In genomic region chr5:37976943-37977434, GRCm38 (mm10) we compare ENCODE assay signal across 18 mouse cellular contexts.
DNase-seq lines count a peak whose midpoint lies in the region; ATAC-seq lines count a peak whose summit lies in the region.
"Had no signal": no experiment of that assay in that cellular context is flagged by ENCODE, and none has a peak within 500 bp of the region (broad histone marks: within the 10 kb centered on the region; RNA-seq: fewer than 3 reads in every experiment).

No protein-coding gene starts in this region.

- peaks cover 15% of the 10 kb centered on the region for H3K4me1 ChIP-seq in heart, embryonic 12.5 days (replicated peaks)
- H3K4me1 ChIP-seq in heart, embryonic 10.5 days = peaks cover 22% of the 10 kb centered on the region
- no peaks in the 10 kb centered on the region; a peak in 1 of 4 replicates for H3K4me1 ChIP-seq in heart, embryonic 14.5 days (ENCODE audit: control insufficient read depth in 2 of 2, insufficient read depth in 2 of 2, low read length in 2 of 2)
- no peaks in the 10 kb centered on the region for H3K4me1 ChIP-seq in heart, embryonic 16.5 days (ENCODE audit: control insufficient read depth, insufficient read depth, low read length)
- H3K4me1 ChIP-seq in forebrain, embryonic 13.5 days = no peaks in the 10 kb centered on the region

- H3K36me3 ChIP-seq in heart, embryonic 12.5 days = no peaks in the 10 kb centered on the region
- no peaks in the 10 kb centered on the region for H3K36me3 ChIP-seq in heart, embryonic 10.5 days
- H3K36me3 ChIP-seq in heart, embryonic 14.5 days (ENCODE audit: control insufficient read depth, insufficient read depth, low read length) = no peaks in the 10 kb centered on the region
- H3K36me3 ChIP-seq in heart, embryonic 16.5 days (ENCODE audit: control insufficient read depth, insufficient read depth) = no peaks in the 10 kb centered on the region
- no peaks in the 10 kb centered on the region for H3K36me3 ChIP-seq in forebrain, embryonic 13.5 days (ENCODE audit: poor library complexity, severe bottlenecking)
- H3K36me3 ChIP-seq: embryonic facial prominence, embryonic 10.5 days; embryonic facial prominence, embryonic 12.5 days had no signal

- H3K27me3 ChIP-seq in heart, embryonic 12.5 days (replicated peaks) = no peaks in the 10 kb centered on the region
- H3K27me3 ChIP-seq in heart, embryonic 10.5 days (ENCODE audit: insufficient read depth, poor library complexity, severe bottlenecking) = no peaks in the 10 kb centered on the region
- no peaks in the 10 kb centered on the region for H3K27me3 ChIP-seq in heart, embryonic 14.5 days (ENCODE audit: control insufficient read depth, insufficient read depth, low read length)
- H3K27me3 ChIP-seq in heart, embryonic 16.5 days (ENCODE audit: control insufficient read depth, insufficient read depth, low read length) = peaks cover 4% of the 10 kb centered on the region; the same call in 1 of the 2 replicates
- 0 out of 2 replicates have a peak, but pooled peaks cover 7% of the 10 kb centered on the region for H3K27me3 ChIP-seq in forebrain, embryonic 13.5 days

- peak overlapping the region; percentile 35 for H3K27ac ChIP-seq in heart, embryonic 12.5 days (ENCODE audit: poor library complexity, severe bottlenecking)
- no peak overlapping the region for H3K27ac ChIP-seq in heart, embryonic 10.5 days
- H3K27ac ChIP-seq in heart, embryonic 14.5 days (replicated peaks in 1 of 2; ENCODE audit: control insufficient read depth in 1 of 2, insufficient read depth in 1 of 2, low read depth in 2 of 2, low read length in 2 of 2) = no peak overlapping the region
- no peak overlapping the region for H3K27ac ChIP-seq in heart, embryonic 16.5 days (ENCODE audit: low read length)
- H3K27ac ChIP-seq in forebrain, embryonic 13.5 days = no peak overlapping the region
- H3K27ac ChIP-seq: embryonic facial prominence, embryonic 10.5 days; embryonic facial prominence, embryonic 12.5 days had no signal

- DNase-seq in heart, embryonic 10.5 days (ENCODE audit: low spot score) = no peak
- no peak for DNase-seq in heart, adult 11 months
- no peak for DNase-seq in heart, postnatal 25 days (ENCODE audit: low spot score)
- peak; percentile 11 for DNase-seq in brain, adult 2 months (ENCODE audit: low read depth, low spot score)
- DNase-seq: adrenal gland, adult 2 months; adrenal gland, postnatal 10 days; adrenal gland, postnatal 25 days; cerebellum, adult 11-12 months; cerebellum, adult 9-10 months; cerebellum, postnatal 25 days had no signal

- intact Hi-C loops in heart, postnatal 25 days (cut with DNase I) = no loop called here

- 10% methylated on average over 4 of the region's 4 CpGs for WGBS in heart, embryonic 12.5 days
- WGBS in heart, embryonic 10.5 days = 17% methylated on average over 4 of the region's 4 CpGs
- WGBS in heart, embryonic 14.5 days = 11% methylated on average over 4 of the region's 4 CpGs
- 11% methylated on average over 4 of the region's 4 CpGs for WGBS in heart, embryonic 16.5 days
- 71% methylated on average over 4 of the region's 4 CpGs for WGBS in forebrain, embryonic 13.5 days

- no peak overlapping the region for H3K4me2 ChIP-seq in heart, embryonic 12.5 days
- no peak overlapping the region for H3K4me2 ChIP-seq in heart, embryonic 14.5 days (ENCODE audit: low read length)
- no peak overlapping the region for H3K4me2 ChIP-seq in heart, embryonic 16.5 days (ENCODE audit: low read depth, low read length)
- H3K4me2 ChIP-seq in forebrain, embryonic 13.5 days = no peak overlapping the region
- H3K4me2 ChIP-seq: embryonic facial prominence, embryonic 12.5 days had no signal

- ATAC-seq in heart, embryonic 12.5 days (ENCODE audit: insufficient number of reproducible peaks, low FRiP score) = peak; percentile 71
- ATAC-seq in heart, embryonic 14.5 days (ENCODE audit: insufficient number of reproducible peaks, insufficient read depth, low FRiP score, low read depth) = peak; percentile 31; the same call in 1 of the 2 replicates
- ATAC-seq in heart, embryonic 16.5 days (replicated peaks; ENCODE audit: extremely low read depth, insufficient read depth, low FRiP score) = peak; percentile 52; the same call in 1 of the 2 replicates
- no peak for ATAC-seq in forebrain, embryonic 13.5 days
- ATAC-seq: forebrain, embryonic 14.5 days; forebrain, embryonic 16.5 days had no signal

- H3K9ac ChIP-seq in heart, embryonic 12.5 days = no peak overlapping the region
- no peak overlapping the region for H3K9ac ChIP-seq in heart, embryonic 14.5 days (ENCODE audit: low read length)
- H3K9ac ChIP-seq in heart, embryonic 16.5 days (ENCODE audit: low read length) = no peak overlapping the region
- H3K9ac ChIP-seq in forebrain, embryonic 13.5 days = no peak overlapping the region
- H3K9ac ChIP-seq: embryonic facial prominence, embryonic 12.5 days had no signal

- no peak overlapping the region for H3K4me3 ChIP-seq in heart, embryonic 12.5 days
- no peak overlapping the region for H3K4me3 ChIP-seq in heart, embryonic 10.5 days
- H3K4me3 ChIP-seq in heart, embryonic 14.5 days (ENCODE audit: control insufficient read depth in 1 of 2, insufficient read depth in 1 of 2, low read depth in 1 of 2, low read length in 2 of 2) = no peak overlapping the region
- no peak overlapping the region for H3K4me3 ChIP-seq in heart, embryonic 16.5 days (ENCODE audit: low read length)
- H3K4me3 ChIP-seq in forebrain, embryonic 13.5 days = no peak overlapping the region
- H3K4me3 ChIP-seq: embryonic facial prominence, embryonic 10.5 days; embryonic facial prominence, embryonic 12.5 days had no signal

- H3K9me3 ChIP-seq in heart, embryonic 12.5 days (replicated peaks) = no peaks in the 10 kb centered on the region; the same call in 1 of the 2 replicates
- H3K9me3 ChIP-seq in heart, embryonic 10.5 days = no peaks in the 10 kb centered on the region
- no peaks in the 10 kb centered on the region for H3K9me3 ChIP-seq in heart, embryonic 14.5 days (ENCODE audit: control insufficient read depth, low read length)
- no peaks in the 10 kb centered on the region for H3K9me3 ChIP-seq in heart, embryonic 16.5 days (replicated peaks; ENCODE audit: control insufficient read depth, low read length)
- H3K9me3 ChIP-seq in forebrain, embryonic 13.5 days (replicated peaks) = no peaks in the 10 kb centered on the region
- H3K9me3 ChIP-seq: embryonic facial prominence, embryonic 10.5 days; embryonic facial prominence, embryonic 12.5 days had no signal
